Mouse (Mus musculus) heart, adult 8-10 months (tissue): ENCODE measurements around the gene Zfp398. TPM values are rescaled to one million over a fixed set of nuclear protein-coding genes. Genes with fewer than 3 reads are reported as not detected.
"Not testable (repeated sequence)": the region's sequence is repeated elsewhere in the genome, so short reads cannot be mapped to it uniquely, and the experiment has no call there.

Experiments used
- DNase-seq: peaks from one replicate; pipeline ENCODE4 v3.0.0; 2022; ENCODE audit warnings: low spot score
- total RNA-seq, 4 experiments: library from RNA; stranded (reverse); gene quantifications; 2 replicates each; pipeline ENCODE4 v1.2.4; 2022

Gene Zfp398
- total RNA-seq, 4 experiments from 2014 or later = 5.9 to 8.4 (median 6.9) TPM

- DNase-seq = no peak
These were observed 11.2 kb upstream of the Zfp398 start for GRCm38 (mm10) chr6:47824241-47824640.

GRCm38 (mm10) chr6:47827462-47827861 lies 8.0 kb upstream of the Zfp398 start:
- no peak for DNase-seq

GRCm38 (mm10) chr6:47828950-47829349 lies 6.5 kb upstream of the Zfp398 start:
- DNase-seq = no peak

- DNase-seq = peak; percentile 89
These were observed 5.1 kb upstream of the Zfp398 start, which contains the start of gene Zfp786 for GRCm38 (mm10) chr6:47830104-47831078. Zfp786 (minus strand) TSS chr6:47830867.

- DNase-seq = no peak
These were observed 3.2 kb upstream of the Zfp398 start for GRCm38 (mm10) chr6:47832220-47832619.

- DNase-seq = peak; percentile 18
These were observed 592 bp downstream of the Zfp398 start for GRCm38 (mm10) chr6:47835984-47836521.

GRCm38 (mm10) chr6:47837630-47838029 lies 2.2 kb downstream of the Zfp398 start:
- no peak for DNase-seq

- DNase-seq = no peak
These were observed 5.6 kb downstream of the Zfp398 start for GRCm38 (mm10) chr6:47841077-47841476.

- no peak for DNase-seq
These were observed 6.4 kb downstream of the Zfp398 start for GRCm38 (mm10) chr6:47841831-47842230.

- DNase-seq = no peak
These were observed 6.9 kb downstream of the Zfp398 start for GRCm38 (mm10) chr6:47842337-47842736.

- DNase-seq = no peak
These were observed 10.3 kb downstream of the Zfp398 start for GRCm38 (mm10) chr6:47845779-47846178.

- DNase-seq = no peak
These were observed 21.8 kb downstream of the Zfp398 start for GRCm38 (mm10) chr6:47857241-47857640.

- DNase-seq = not testable (repeated sequence)
These were observed 22.3 kb downstream of the Zfp398 start for GRCm38 (mm10) chr6:47857729-47858128.

GRCm38 (mm10) chr6:47872266-47872665 lies 36.8 kb downstream of the Zfp398 start:
- no peak for DNase-seq

GRCm38 (mm10) chr6:47877058-47877457 lies 41.6 kb downstream of the Zfp398 start, which contains the start of gene Zfp282:
Zfp282 (plus strand) TSS chr6:47877204.
- DNase-seq = no peak

GRCm38 (mm10) chr6:47877461-47878132 lies 42.1 kb downstream of the Zfp398 start:
- DNase-seq = peak; percentile 91

- no peak for DNase-seq
These were observed 42.7 kb downstream of the Zfp398 start for GRCm38 (mm10) chr6:47878133-47878514.

GRCm38 (mm10) chr6:47878593-47878992 lies 43.1 kb downstream of the Zfp398 start:
- DNase-seq = no peak

- DNase-seq = no peak
These were observed 43.7 kb downstream of the Zfp398 start for GRCm38 (mm10) chr6:47879049-47879716.

GRCm38 (mm10) chr6:47880166-47880565 lies 44.7 kb downstream of the Zfp398 start:
- no peak for DNase-seq

- DNase-seq = no peak
These were observed 53.4 kb downstream of the Zfp398 start for GRCm38 (mm10) chr6:47888812-47889383.
